27 mouse cellular contexts compared by ENCODE assay signal in genomic region chr2:72744901-72745300, GRCm38 (mm10).
"Had no signal": no experiment of that assay in that cellular context is flagged by ENCODE, and none has a peak within 500 bp of the region (broad histone marks: within the 10 kb centered on the region; RNA-seq: fewer than 3 reads in every experiment).

No protein-coding gene starts in this region.

- ATAC-seq: hindbrain, embryonic 16.5 days; inflammation-experienced regulatory T-cells, adult 6 months; intestine, embryonic 15.5 days; intestine, postnatal 0 days had no signal

- H3K4me3 ChIP-seq: gastrocnemius, adult 2 months; heart, adult 2 months; heart, embryonic 10.5 days; heart, embryonic 12.5 days; hindbrain, embryonic 10.5 days; hindbrain, embryonic 12.5 days; intestine, embryonic 15.5 days; left cerebral cortex, adult 2 months; limb, embryonic 10.5 days; limb, embryonic 12.5 days; liver, embryonic 13.5 days; liver, embryonic 15.5 days had no signal

- H3K27ac ChIP-seq: gastrocnemius, adult 2 months; heart, adult 2 months; heart, embryonic 10.5 days; hindbrain, embryonic 10.5 days; hindbrain, embryonic 12.5 days; hindbrain, embryonic 14.5 days; intestine, embryonic 15.5 days; left cerebral cortex, adult 2 months; limb, embryonic 10.5 days; limb, embryonic 12.5 days; liver, embryonic 13.5 days; liver, embryonic 15.5 days had no signal

- DNase-seq: gastrocnemius, adult 2 months; gastrocnemius, postnatal 10 days; gastrocnemius, postnatal 25 days; heart, adult 2 months; heart, postnatal 10 days; heart, postnatal 4 days; kidney, adult 18-20 months; kidney, adult 8-10 months; kidney, postnatal 10 days; kidney, postnatal 25 days; kidney, postnatal 4 days; layer of hippocampus, adult 9-11 months; liver; liver, embryonic 13.5 days had no signal
